Mouse (Mus musculus): ENCODE results near the gene Dthd1. TPM values are rescaled to one million over a fixed set of nuclear protein-coding genes. Genes with fewer than 3 reads are reported as not detected.

Dthd1 gene
- polyA plus RNA-seq, 1 experiment from 2014 or later, result not detected

GRCm38 (mm10) chr5:62854361-62854844 is 40.8 kb downstream of the Dthd1 start:
- Histone ChIP-seq H3K4me1 (replicated peaks; ENCODE audit: control insufficient read depth, insufficient read depth, low read length) (no peaks in the 10 kb centered on the region), H3K27me3 (ENCODE audit: control insufficient read depth, insufficient read depth, low read depth, low read length) (no peaks in the 10 kb centered on the region), H3K36me3 (ENCODE audit: control insufficient read depth, insufficient read depth, low read length) (no peaks in the 10 kb centered on the region), H3K4me2 (ENCODE audit: low read depth, low read length) (no peak overlapping the region), H3K9me3 (ENCODE audit: control insufficient read depth, low read length) (no peaks in the 10 kb centered on the region), H3K27ac (ENCODE audit: low read length) (no peak overlapping the region), H3K4me3 (ENCODE audit: low read length) (no peak overlapping the region), H3K9ac (ENCODE audit: low read length) (no peak overlapping the region)
- ATAC-seq (ENCODE audit: low read depth), result no peak
- 91% methylated on average over 4 of the region's 4 CpGs for WGBS

GRCm38 (mm10) chr5:62857502-62857901 is 43.9 kb downstream of the Dthd1 start:
- Histone ChIP-seq H3K4me2 (ENCODE audit: low read depth, low read length) (no peak overlapping the region), H3K9me3 (ENCODE audit: control insufficient read depth, low read length) (no peaks in the 10 kb centered on the region), H3K36me3 (ENCODE audit: control insufficient read depth, insufficient read depth, low read length) (no peaks in the 10 kb centered on the region), H3K9ac (ENCODE audit: low read length) (no peak overlapping the region), H3K4me1 (replicated peaks; ENCODE audit: control insufficient read depth, insufficient read depth, low read length) (no peaks in the 10 kb centered on the region), H3K4me3 (ENCODE audit: low read length) (no peak overlapping the region), H3K27me3 (ENCODE audit: control insufficient read depth, insufficient read depth, low read depth, low read length) (no peaks in the 10 kb centered on the region), H3K27ac (ENCODE audit: low read length) (no peak overlapping the region)
- 59% methylated on average over 1 of the region's 1 CpGs for WGBS
- ATAC-seq (ENCODE audit: low read depth), result no peak

GRCm38 (mm10) chr5:62858282-62858681 is 44.7 kb downstream of the Dthd1 start:
- Histone ChIP-seq H3K4me2 (ENCODE audit: low read depth, low read length) (no peak overlapping the region), H3K27me3 (ENCODE audit: control insufficient read depth, insufficient read depth, low read depth, low read length) (no peaks in the 10 kb centered on the region), H3K27ac (ENCODE audit: low read length) (no peak overlapping the region), H3K9me3 (ENCODE audit: control insufficient read depth, low read length) (no peaks in the 10 kb centered on the region), H3K4me1 (replicated peaks; ENCODE audit: control insufficient read depth, insufficient read depth, low read length) (no peaks in the 10 kb centered on the region), H3K9ac (ENCODE audit: low read length) (no peak overlapping the region), H3K4me3 (ENCODE audit: low read length) (no peak overlapping the region), H3K36me3 (ENCODE audit: control insufficient read depth, insufficient read depth, low read length) (no peaks in the 10 kb centered on the region)
- 34% methylated on average over 2 of the region's 2 CpGs for WGBS
- ATAC-seq (ENCODE audit: low read depth), result no peak

GRCm38 (mm10) chr5:62864348-62864747 is 50.7 kb downstream of the Dthd1 start:
- no peak overlapping the region for H3K9ac ChIP-seq (ENCODE audit: low read length)
- H3K36me3 ChIP-seq (ENCODE audit: control insufficient read depth, insufficient read depth, low read length), result no peaks in the 10 kb centered on the region
- no peak overlapping the region for H3K27ac ChIP-seq (ENCODE audit: low read length)
- H3K27me3 ChIP-seq (ENCODE audit: control insufficient read depth, insufficient read depth, low read depth, low read length), result no peaks in the 10 kb centered on the region
- no peaks in the 10 kb centered on the region for H3K9me3 ChIP-seq (ENCODE audit: control insufficient read depth, low read length)
- H3K4me2 ChIP-seq (ENCODE audit: low read depth, low read length), result no peak overlapping the region
- no peak overlapping the region for H3K4me3 ChIP-seq (ENCODE audit: low read length)
- 70% methylated on average over 3 of the region's 3 CpGs for WGBS
- H3K4me1 ChIP-seq (replicated peaks; ENCODE audit: control insufficient read depth, insufficient read depth, low read length), result no peaks in the 10 kb centered on the region
- ATAC-seq (ENCODE audit: low read depth), result no peak

- Histone ChIP-seq H3K27me3 (ENCODE audit: control insufficient read depth, insufficient read depth, low read depth, low read length) (no peaks in the 10 kb centered on the region), H3K4me2 (ENCODE audit: low read depth, low read length) (no peak overlapping the region), H3K9ac (ENCODE audit: low read length) (no peak overlapping the region), H3K9me3 (ENCODE audit: control insufficient read depth, low read length) (no peaks in the 10 kb centered on the region), H3K4me3 (ENCODE audit: low read length) (no peak overlapping the region), H3K4me1 (replicated peaks; ENCODE audit: control insufficient read depth, insufficient read depth, low read length) (no peaks in the 10 kb centered on the region), H3K36me3 (ENCODE audit: control insufficient read depth, insufficient read depth, low read length) (no peaks in the 10 kb centered on the region), H3K27ac (ENCODE audit: low read length) (no peak overlapping the region)
- no peak for ATAC-seq (ENCODE audit: low read depth)
Observed at GRCm38 (mm10) chr5:62867003-62867402, 53.4 kb downstream of the Dthd1 start.

- Histone ChIP-seq H3K9me3 (ENCODE audit: control insufficient read depth, low read length) (no peaks in the 10 kb centered on the region), H3K4me3 (ENCODE audit: low read length) (no peak overlapping the region), H3K4me2 (ENCODE audit: low read depth, low read length) (no peak overlapping the region), H3K9ac (ENCODE audit: low read length) (no peak overlapping the region), H3K27me3 (ENCODE audit: control insufficient read depth, insufficient read depth, low read depth, low read length) (no peaks in the 10 kb centered on the region), H3K4me1 (replicated peaks; ENCODE audit: control insufficient read depth, insufficient read depth, low read length) (no peaks in the 10 kb centered on the region), H3K36me3 (ENCODE audit: control insufficient read depth, insufficient read depth, low read length) (no peaks in the 10 kb centered on the region), H3K27ac (ENCODE audit: low read length) (no peak overlapping the region)
- 61% methylated on average over 1 of the region's 1 CpGs for WGBS
- no peak for ATAC-seq (ENCODE audit: low read depth)
Observed at GRCm38 (mm10) chr5:62879530-62879929, 65.9 kb downstream of the Dthd1 start.

- H3K4me1 ChIP-seq (replicated peaks; ENCODE audit: control insufficient read depth, insufficient read depth, low read length), result no peaks in the 10 kb centered on the region
- WGBS, result 52% methylated on average over 3 of the region's 3 CpGs
- H3K4me2 ChIP-seq (ENCODE audit: low read depth, low read length), result no peak overlapping the region
- H3K27me3 ChIP-seq (ENCODE audit: control insufficient read depth, insufficient read depth, low read depth, low read length), result no peaks in the 10 kb centered on the region
- H3K9ac ChIP-seq (ENCODE audit: low read length), result no peak overlapping the region
- ATAC-seq (ENCODE audit: low read depth), result no peak
- H3K4me3 ChIP-seq (ENCODE audit: low read length), result no peak overlapping the region
- H3K36me3 ChIP-seq (ENCODE audit: control insufficient read depth, insufficient read depth, low read length), result no peaks in the 10 kb centered on the region
- no peaks in the 10 kb centered on the region for H3K9me3 ChIP-seq (ENCODE audit: control insufficient read depth, low read length)
- H3K27ac ChIP-seq (ENCODE audit: low read length), result no peak overlapping the region
Observed at GRCm38 (mm10) chr5:62895326-62895725, 81.7 kb downstream of the Dthd1 start.

GRCm38 (mm10) chr5:62906954-62907353 is 93.3 kb downstream of the Dthd1 start:
- ATAC-seq (ENCODE audit: low read depth), result no peak
- H3K27ac ChIP-seq (ENCODE audit: low read length), result no peak overlapping the region
- no peaks in the 10 kb centered on the region for H3K4me1 ChIP-seq (replicated peaks; ENCODE audit: control insufficient read depth, insufficient read depth, low read length)
- H3K27me3 ChIP-seq (ENCODE audit: control insufficient read depth, insufficient read depth, low read depth, low read length), result no peaks in the 10 kb centered on the region
- no peak overlapping the region for H3K4me2 ChIP-seq (ENCODE audit: low read depth, low read length)
- H3K4me3 ChIP-seq (ENCODE audit: low read length), result no peak overlapping the region
- 74% methylated on average over 2 of the region's 2 CpGs for WGBS
- H3K36me3 ChIP-seq (ENCODE audit: control insufficient read depth, insufficient read depth, low read length), result no peaks in the 10 kb centered on the region
- no peak overlapping the region for H3K9ac ChIP-seq (ENCODE audit: low read length)
- no peaks in the 10 kb centered on the region for H3K9me3 ChIP-seq (ENCODE audit: control insufficient read depth, low read length)

GRCm38 (mm10) chr5:62909074-62909473 is 95.5 kb downstream of the Dthd1 start:
- no peak for ATAC-seq (ENCODE audit: low read depth)
- Histone ChIP-seq H3K4me1 (replicated peaks; ENCODE audit: control insufficient read depth, insufficient read depth, low read length) (no peaks in the 10 kb centered on the region), H3K4me2 (ENCODE audit: low read depth, low read length) (no peak overlapping the region), H3K36me3 (ENCODE audit: control insufficient read depth, insufficient read depth, low read length) (no peaks in the 10 kb centered on the region), H3K4me3 (ENCODE audit: low read length) (no peak overlapping the region), H3K27me3 (ENCODE audit: control insufficient read depth, insufficient read depth, low read depth, low read length) (no peaks in the 10 kb centered on the region), H3K9ac (ENCODE audit: low read length) (no peak overlapping the region), H3K9me3 (ENCODE audit: control insufficient read depth, low read length) (no peaks in the 10 kb centered on the region), H3K27ac (ENCODE audit: low read length) (no peak overlapping the region)
- WGBS, result 64% methylated on average over 5 of the region's 5 CpGs

- no peak overlapping the region for H3K27ac ChIP-seq (ENCODE audit: low read length)
- ATAC-seq (ENCODE audit: low read depth), result peak; percentile 59
- no peak overlapping the region for H3K9ac ChIP-seq (ENCODE audit: low read length)
- no peak overlapping the region for H3K4me2 ChIP-seq (ENCODE audit: low read depth, low read length)
- H3K36me3 ChIP-seq (ENCODE audit: control insufficient read depth, insufficient read depth, low read length), result no peaks in the 10 kb centered on the region
- H3K27me3 ChIP-seq (ENCODE audit: control insufficient read depth, insufficient read depth, low read depth, low read length), result no peaks in the 10 kb centered on the region
- H3K4me3 ChIP-seq (ENCODE audit: low read length), result no peak overlapping the region
- H3K9me3 ChIP-seq (ENCODE audit: control insufficient read depth, low read length), result no peaks in the 10 kb centered on the region
- no peaks in the 10 kb centered on the region for H3K4me1 ChIP-seq (replicated peaks; ENCODE audit: control insufficient read depth, insufficient read depth, low read length)
Observed at GRCm38 (mm10) chr5:62924616-62925015, 111.0 kb downstream of the Dthd1 start.

Data from lung, embryonic 16.5 days (tissue).